Mouse (Mus musculus): ENCODE data around the gene Olfr12. TPM values are rescaled to one million over a fixed set of nuclear protein-coding genes. Genes with fewer than 3 reads are reported as not detected.

The Olfr12 gene
- polyA plus RNA-seq, 1 experiment from 2014 or later, result not detected

GRCm38 (mm10) chr1:92641514-92642272 lies 24.1 kb downstream of the Olfr12 start, which contains the start of gene Cops9:
Gene Cops9 (minus strand): TSS chr1:92641985.
- 1% methylated on average over 50 of the region's 50 CpGs for WGBS
- H3K4me1 ChIP-seq, result peaks cover 36% of the 10 kb centered on the region
- H3K27me3 ChIP-seq (replicated peaks), result 0 out of 2 replicates have a peak, but pooled peaks cover 3% of the 10 kb centered on the region
- H3K36me3 ChIP-seq, result peaks cover 25% of the 10 kb centered on the region
- H3K9me3 ChIP-seq (replicated peaks), result no peaks in the 10 kb centered on the region
- peak; percentile 95 for ATAC-seq (ENCODE audit: low FRiP score)
- peak within 1 kb of the TSS; percentile 96 for H3K9ac ChIP-seq (replicated peaks)
- H3K4me3 ChIP-seq (replicated peaks), result peak within 1 kb of the TSS; percentile 93
- H3K4me2 ChIP-seq, result peak within 1 kb of the TSS; percentile 96
- H3K27ac ChIP-seq (replicated peaks), result peak within 1 kb of the TSS; percentile 88

DNA sequence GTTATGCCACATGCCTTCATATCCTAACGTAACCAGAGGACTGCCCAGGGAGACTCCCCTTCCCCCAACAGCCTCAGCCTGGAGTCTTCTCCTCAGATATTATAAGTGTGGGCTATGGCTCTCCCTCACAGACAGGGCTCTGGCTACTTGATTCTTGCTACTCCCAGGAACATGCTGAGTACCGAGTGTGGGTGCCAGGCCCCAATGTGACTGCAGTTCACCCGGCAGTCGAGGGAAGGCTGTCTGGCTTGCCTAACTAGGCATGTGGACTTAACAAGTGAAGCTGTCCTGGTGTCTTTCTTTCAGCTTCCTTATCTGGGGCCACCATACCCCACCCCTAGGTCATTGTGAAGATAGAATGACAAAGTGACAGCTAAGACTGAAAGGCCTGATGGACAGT lies 26.1 kb downstream of the Olfr12 start:
- Histone ChIP-seq H3K36me3 (peaks cover 5% of the 10 kb centered on the region), H3K27me3 (replicated peaks) (0 out of 2 replicates have a peak, but pooled peaks cover 3% of the 10 kb centered on the region), H3K27ac (replicated peaks) (no peak overlapping the region), H3K4me3 (replicated peaks) (no peak overlapping the region), H3K9ac (replicated peaks) (no peak overlapping the region), H3K4me2 (no peak overlapping the region), H3K9me3 (replicated peaks) (no peaks in the 10 kb centered on the region), H3K4me1 (peaks cover 41% of the 10 kb centered on the region)
- 62% methylated on average over 4 of the region's 4 CpGs for WGBS
- ATAC-seq (ENCODE audit: low FRiP score), result no peak

GRCm38 (mm10) chr1:92644916-92645315 lies 27.3 kb downstream of the Olfr12 start:
- no peaks in the 10 kb centered on the region for H3K9me3 ChIP-seq (replicated peaks)
- H3K9ac ChIP-seq (replicated peaks), result no peak overlapping the region
- no peak overlapping the region for H3K27ac ChIP-seq (replicated peaks)
- WGBS, result 82% methylated on average over 5 of the region's 5 CpGs
- no peak overlapping the region for H3K4me3 ChIP-seq (replicated peaks)
- H3K4me1 ChIP-seq, result peaks cover 31% of the 10 kb centered on the region
- no peaks in the 10 kb centered on the region for H3K36me3 ChIP-seq
- ATAC-seq (ENCODE audit: low FRiP score), result no peak
- no peak overlapping the region for H3K4me2 ChIP-seq
- 0 out of 2 replicates have a peak, but pooled peaks cover 3% of the 10 kb centered on the region for H3K27me3 ChIP-seq (replicated peaks)

DNA sequence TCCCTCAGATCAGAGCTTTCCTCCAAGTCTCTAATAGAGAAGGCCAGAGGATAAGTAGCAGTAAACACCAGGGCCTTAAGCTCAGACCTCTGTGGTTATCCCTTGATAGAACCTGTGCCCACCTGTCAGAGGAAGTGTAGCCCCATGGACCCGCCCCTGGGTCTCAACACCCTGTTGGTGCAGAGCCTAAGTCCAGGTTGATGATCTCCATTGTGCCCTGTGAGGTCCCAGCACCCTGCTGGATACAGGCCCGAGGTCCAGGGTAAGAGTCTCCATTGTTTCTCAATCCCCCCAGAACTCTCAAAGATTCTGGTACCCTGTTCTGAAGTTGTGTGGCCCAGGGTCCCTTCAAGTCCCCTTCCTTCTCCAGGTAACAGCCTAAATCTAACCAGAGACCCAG lies 28.5 kb downstream of the Olfr12 start:
- H3K9ac ChIP-seq (replicated peaks), result no peak overlapping the region
- H3K27ac ChIP-seq (replicated peaks), result no peak overlapping the region
- no peaks in the 10 kb centered on the region for H3K9me3 ChIP-seq (replicated peaks)
- H3K4me3 ChIP-seq (replicated peaks), result no peak overlapping the region
- no peak overlapping the region for H3K4me2 ChIP-seq
- 66% methylated on average over 2 of the region's 2 CpGs for WGBS
- H3K36me3 ChIP-seq, result no peaks in the 10 kb centered on the region
- no peak for ATAC-seq (ENCODE audit: low FRiP score)
- H3K4me1 ChIP-seq, result peaks cover 19% of the 10 kb centered on the region
- H3K27me3 ChIP-seq (replicated peaks), result 0 out of 2 replicates have a peak, but pooled peaks cover 3% of the 10 kb centered on the region

DNA sequence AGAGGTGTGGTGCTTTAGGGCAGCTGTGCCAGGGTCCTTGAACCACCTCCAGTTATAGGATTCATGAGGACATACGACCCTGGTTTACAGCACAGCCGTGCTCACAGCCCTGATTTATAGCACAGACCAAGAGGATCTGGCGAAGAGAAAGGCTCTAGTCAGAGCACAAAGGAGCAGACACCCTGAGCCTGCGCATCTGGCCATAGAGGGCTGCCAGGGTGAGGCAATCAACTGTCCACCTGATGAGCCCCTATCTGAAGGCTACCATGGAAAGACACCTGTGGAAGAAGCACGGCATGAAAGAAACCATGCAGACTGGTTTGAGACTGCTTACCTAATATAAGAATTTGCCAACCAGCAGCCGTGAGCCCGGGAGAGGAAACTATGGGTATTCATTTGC lies 29.0 kb downstream of the Olfr12 start:
- Histone ChIP-seq H3K9ac (replicated peaks) (no peak overlapping the region), H3K4me2 (no peak overlapping the region), H3K27me3 (replicated peaks) (0 out of 2 replicates have a peak, but pooled peaks cover 3% of the 10 kb centered on the region), H3K27ac (replicated peaks) (no peak overlapping the region), H3K4me1 (peaks cover 19% of the 10 kb centered on the region), H3K36me3 (no peaks in the 10 kb centered on the region), H3K4me3 (replicated peaks) (no peak overlapping the region), H3K9me3 (replicated peaks) (no peaks in the 10 kb centered on the region)
- ATAC-seq (ENCODE audit: low FRiP score), result no peak
- 57% methylated on average over 7 of the region's 7 CpGs for WGBS

DNA sequence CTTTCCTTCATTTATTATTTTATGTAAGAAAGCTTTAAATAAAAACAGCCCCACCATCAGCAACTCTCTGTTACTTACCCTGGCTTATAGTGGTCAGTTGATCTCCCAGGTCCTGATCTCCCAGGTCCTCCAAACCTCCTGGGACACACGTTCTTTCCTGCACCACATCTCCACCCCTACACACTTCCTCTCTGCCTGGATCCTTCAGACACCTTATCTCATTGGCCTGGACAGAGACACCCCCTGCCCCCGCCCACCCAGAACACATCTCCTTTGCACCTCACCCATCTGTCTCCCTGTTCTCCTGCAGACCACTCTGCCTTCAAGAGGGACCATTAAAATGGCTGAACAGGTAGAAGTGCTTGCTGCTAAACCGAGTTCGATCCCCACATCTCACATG lies 29.4 kb downstream of the Olfr12 start:
- WGBS, result 80% methylated on average over 4 of the region's 4 CpGs
- H3K36me3 ChIP-seq, result no peaks in the 10 kb centered on the region
- ATAC-seq (ENCODE audit: low FRiP score), result no peak

GRCm38 (mm10) chr1:92647752-92648151 lies 30.2 kb downstream of the Olfr12 start:
- H3K27me3 ChIP-seq (replicated peaks), result 0 out of 2 replicates have a peak, but pooled peaks cover 3% of the 10 kb centered on the region
- peaks cover 16% of the 10 kb centered on the region for H3K4me1 ChIP-seq
- H3K27ac ChIP-seq (replicated peaks), result 0 out of 2 replicates have a peak overlapping the region, but pooled peaks have one; percentile 13
- H3K36me3 ChIP-seq, result no peaks in the 10 kb centered on the region
- peak; percentile 53 for ATAC-seq (ENCODE audit: low FRiP score)
- peak overlapping the region; percentile 28 for H3K4me2 ChIP-seq
- peak overlapping the region; percentile 1; the same call in 1 of the 2 replicates for H3K9ac ChIP-seq (replicated peaks)
- WGBS, result 8% methylated on average over 8 of the region's 8 CpGs
- H3K9me3 ChIP-seq (replicated peaks), result no peaks in the 10 kb centered on the region
- no peak overlapping the region for H3K4me3 ChIP-seq (replicated peaks)

More for the DNA sequence above, 29.4 kb downstream of the Olfr12 start:
- Histone ChIP-seq H3K4me3 (replicated peaks) (no peak overlapping the region), H3K9ac (replicated peaks) (no peak overlapping the region; the same call in 1 of the 2 replicates), H3K4me1 (peaks cover 23% of the 10 kb centered on the region), H3K4me2 (no peak overlapping the region), H3K9me3 (replicated peaks) (no peaks in the 10 kb centered on the region), H3K27ac (replicated peaks) (no peak overlapping the region), H3K27me3 (replicated peaks) (0 out of 2 replicates have a peak, but pooled peaks cover 3% of the 10 kb centered on the region)

GRCm38 (mm10) chr1:92648197-92648596 lies 30.6 kb downstream of the Olfr12 start:
- Histone ChIP-seq H3K9ac (replicated peaks) (0 out of 2 replicates have a peak overlapping the region, but pooled peaks have one; percentile 1), H3K4me1 (peaks cover 15% of the 10 kb centered on the region), H3K27me3 (replicated peaks) (0 out of 2 replicates have a peak, but pooled peaks cover 3% of the 10 kb centered on the region), H3K27ac (replicated peaks) (no peak overlapping the region), H3K9me3 (replicated peaks) (no peaks in the 10 kb centered on the region), H3K4me2 (peak overlapping the region; percentile 28; the same call in 1 of the 2 replicates), H3K36me3 (no peaks in the 10 kb centered on the region), H3K4me3 (replicated peaks) (no peak overlapping the region)
- 0 out of 2 replicates have a peak, but pooled peaks have one; percentile 19 for ATAC-seq (ENCODE audit: low FRiP score)
- 54% methylated on average over 10 of the region's 10 CpGs for whole genome bisulfite sequencing

DNA sequence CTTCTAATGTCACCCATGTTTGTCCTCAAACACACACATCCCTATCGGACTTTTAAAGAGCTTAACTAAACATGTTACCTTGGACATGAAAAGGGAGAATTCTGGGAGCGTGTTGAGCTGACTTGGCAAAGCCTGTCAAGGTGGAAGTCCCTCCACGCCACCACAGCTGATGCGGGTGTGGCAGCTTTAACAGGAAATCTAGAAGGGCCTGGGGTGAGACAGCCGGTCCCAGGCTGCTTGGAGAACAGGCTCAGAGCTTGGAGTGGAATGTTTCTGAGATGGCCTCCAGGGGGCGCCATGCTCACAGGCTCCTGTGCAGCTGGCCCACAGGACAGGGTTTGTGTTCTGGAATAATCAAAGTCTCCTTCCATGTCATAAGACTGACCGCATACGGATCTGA lies 31.1 kb downstream of the Olfr12 start, which contains the start of gene Otos:
Gene Otos, minus strand, starts transcription at position 169 of the 400 bp plus-strand sequence.
- 0 out of 2 replicates have a peak, but pooled peaks cover 3% of the 10 kb centered on the region for H3K27me3 ChIP-seq (replicated peaks)
- H3K9ac ChIP-seq (replicated peaks), result 0 out of 2 replicates have a peak within 1 kb of the TSS, but pooled peaks have one; percentile 1
- H3K4me1 ChIP-seq, result peaks cover 15% of the 10 kb centered on the region
- H3K36me3 ChIP-seq, result no peaks in the 10 kb centered on the region
- peak within 1 kb of the TSS; percentile 28 for H3K4me2 ChIP-seq
- peak; percentile 69; the same call in 1 of the 2 replicates for ATAC-seq (ENCODE audit: low FRiP score)
- 28% methylated on average over 8 of the region's 8 CpGs for WGBS
- no peaks in the 10 kb centered on the region for H3K9me3 ChIP-seq (replicated peaks)
- 0 out of 2 replicates have a peak within 1 kb of the TSS, but pooled peaks have one; percentile 13 for H3K27ac ChIP-seq (replicated peaks)
- no peak within 1 kb of the TSS for H3K4me3 ChIP-seq (replicated peaks)

GRCm38 (mm10) chr1:92651467-92651866 lies 33.9 kb downstream of the Olfr12 start:
- Histone ChIP-seq H3K27ac (replicated peaks) (0 out of 2 replicates have a peak overlapping the region, but pooled peaks have one; percentile 13), H3K4me2 (no peak overlapping the region), H3K27me3 (replicated peaks) (0 out of 2 replicates have a peak, but pooled peaks cover under 1% of the 10 kb centered on the region), H3K36me3 (no peaks in the 10 kb centered on the region), H3K9me3 (replicated peaks) (no peaks in the 10 kb centered on the region), H3K4me1 (peaks cover 15% of the 10 kb centered on the region), H3K4me3 (replicated peaks) (no peak overlapping the region), H3K9ac (replicated peaks) (no peak overlapping the region)
- ATAC-seq (ENCODE audit: low FRiP score), result no peak
- 34% methylated on average over 3 of the region's 3 CpGs for WGBS

- no peaks in the 10 kb centered on the region for H3K9me3 ChIP-seq (replicated peaks)
- H3K9ac ChIP-seq (replicated peaks), result no peak overlapping the region
- no peak overlapping the region for H3K4me2 ChIP-seq
- no peak overlapping the region for H3K27ac ChIP-seq (replicated peaks)
- H3K36me3 ChIP-seq, result no peaks in the 10 kb centered on the region
- ATAC-seq (ENCODE audit: low FRiP score), result no peak
- WGBS, result 90% methylated on average over 3 of the region's 3 CpGs
- no peaks in the 10 kb centered on the region for H3K27me3 ChIP-seq (replicated peaks)
- H3K4me1 ChIP-seq, result peaks cover 7% of the 10 kb centered on the region; the same call in 1 of the 2 replicates
- H3K4me3 ChIP-seq (replicated peaks), result no peak overlapping the region
These were observed 35.6 kb downstream of the Olfr12 start for GRCm38 (mm10) chr1:92653179-92653578.
